Mouse (Mus musculus) myocyte (in vitro differentiated cells): ENCODE measurements around the gene Zmat5. TPM values are rescaled to one million over a fixed set of nuclear protein-coding genes. Genes with fewer than 3 reads are reported as not detected.
A peak's percentile ranks its signal among the peaks of the same experiment; 100 is the strongest.
"Not testable (repeated sequence)": the region's sequence is repeated elsewhere in the genome, so short reads cannot be mapped to it uniquely, and the experiment has no call there.

Source experiments
- H3K27me3 ChIP-seq: one replicate; pipeline ENCODE4 v1.6.1; 2011; ENCODE audit not compliant: control insufficient read depth, insufficient read depth, insufficient read length
- H3K36me3 ChIP-seq: one replicate; pipeline ENCODE4 v1.6.1; 2011; ENCODE audit not compliant: control insufficient read depth, insufficient read depth
- H3K4me2 ChIP-seq: one replicate; pipeline ENCODE4 v1.6.1; 2011; ENCODE audit warnings: low read depth, control low read depth
- H3K4me3 ChIP-seq: one replicate; pipeline ENCODE4 v1.5.1; 2011; ENCODE audit warnings: mild to moderate bottlenecking, control low read depth, moderate library complexity
- H3K79me2 ChIP-seq: one replicate; pipeline ENCODE4 v1.6.1; 2011; ENCODE audit not compliant: control insufficient read depth, insufficient read depth
- H3ac ChIP-seq: one replicate; pipeline ENCODE4 v1.6.1; 2011; ENCODE audit not compliant: control insufficient read depth, insufficient read length
- CEBPB ChIP-seq: IDR thresholded peaks from 2 replicates; pipeline ENCODE4 v1.6.1; 2011; ENCODE audit warnings: mild to moderate bottlenecking, moderate library complexity; ENCODE audit not compliant: poor library complexity, insufficient read depth, severe bottlenecking
- E2F4 ChIP-seq: IDR thresholded peaks from one replicate; pipeline ENCODE4 v1.6.1; 2011; ENCODE audit warnings: mild to moderate bottlenecking, control low read depth, moderate library complexity; ENCODE audit not compliant: insufficient read depth
- MAX ChIP-seq: IDR thresholded peaks from one replicate; pipeline ENCODE4 v1.6.1; 2011; ENCODE audit warnings: low read depth, mild to moderate bottlenecking, control low read depth
- MYOD1 ChIP-seq, 3 experiments: IDR thresholded peaks; one replicate each; pipeline ENCODE4 v1.6.1; 2011; ENCODE audit warnings: control low read depth in 2 of 3, low read depth in 2 of 3, mild to moderate bottlenecking in 2 of 3, moderate library complexity in 1 of 3; ENCODE audit not compliant: insufficient read length in 2 of 3, control insufficient read depth in 1 of 3
- MYOG ChIP-seq, 3 experiments: IDR thresholded peaks; one replicate each; pipeline ENCODE4 v1.6.1; 2011; ENCODE audit warnings: control low read depth in 2 of 3, low read depth in 2 of 3, mild to moderate bottlenecking in 2 of 3; ENCODE audit not compliant: insufficient read length in 2 of 3, control insufficient read depth in 1 of 3, insufficient read depth in 1 of 3
- POLR2A ChIP-seq: IDR thresholded peaks from one replicate; pipeline ENCODE4 v1.6.1; 2011; ENCODE audit warnings: low read depth, mild to moderate bottlenecking, control low read depth, moderate library complexity; ENCODE audit not compliant: insufficient read length
- POLR2AphosphoS2 ChIP-seq: IDR thresholded peaks from one replicate; pipeline ENCODE4 v1.6.1; 2011; ENCODE audit warnings: low read depth, control low read depth; ENCODE audit not compliant: insufficient read length
- REST ChIP-seq: IDR thresholded peaks from one replicate; pipeline ENCODE4 v1.6.1; 2011; ENCODE audit warnings: mild to moderate bottlenecking, control low read depth, moderate library complexity; ENCODE audit not compliant: insufficient read depth, insufficient read length
- SRF ChIP-seq: IDR thresholded peaks from one replicate; pipeline ENCODE4 v1.6.1; 2011; ENCODE audit warnings: low read depth; ENCODE audit not compliant: control insufficient read depth, insufficient read length
- TCF12 ChIP-seq: IDR thresholded peaks from one replicate; pipeline ENCODE4 v1.6.1; 2011; ENCODE audit warnings: mild to moderate bottlenecking, control low read depth; ENCODE audit not compliant: poor library complexity, insufficient read depth, severe bottlenecking
- TCF3 ChIP-seq: IDR thresholded peaks from one replicate; pipeline ENCODE4 v1.6.1; 2011; ENCODE audit warnings: low read depth, control low read depth; ENCODE audit not compliant: insufficient read length
- USF1 ChIP-seq: IDR thresholded peaks from one replicate; pipeline ENCODE4 v1.6.1; 2011; ENCODE audit warnings: low read depth, mild to moderate bottlenecking, control low read depth, moderate library complexity
- polyA plus RNA-seq: library from polyadenylated mRNA; unstranded; fragments of >200 nt; fragmentation: generic; extraction: Trizol; gene quantifications from one replicate; pipeline ENCODE4 v1.2.1, GENCODE M21; 2012; ENCODE audit warnings: missing spikeins

Gene Zmat5
- polyA plus RNA-seq, 1 experiment: 57.4 TPM

DNA sequence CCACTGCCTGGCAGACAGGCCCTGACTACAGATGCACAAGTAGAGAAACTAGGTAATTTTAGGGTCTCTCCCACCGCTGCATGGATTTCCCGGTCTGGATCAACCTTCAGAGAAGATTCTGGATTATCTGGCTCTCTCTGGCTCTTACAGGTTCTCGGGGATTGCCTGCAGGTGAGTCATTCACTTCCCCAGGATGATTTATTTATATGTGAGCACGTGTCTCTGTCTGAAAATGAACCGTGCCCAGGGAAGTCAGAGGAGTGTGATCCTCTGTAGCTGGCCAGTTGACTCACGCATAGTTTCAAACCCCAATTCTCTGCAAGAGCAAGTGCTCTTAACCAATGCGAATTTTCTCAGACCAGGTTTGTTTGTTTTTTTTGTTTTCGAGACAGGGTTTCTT, 3.8 kb upstream of the Zmat5 start:
- H3K4me2 ChIP-seq: no peak overlapping the region
- no peak for TF ChIP-seq REST
- TF ChIP-seq MAX: no peak
- peak; percentile 20 for TF ChIP-seq USF1
- no peaks in the 10 kb centered on the region for H3K27me3 ChIP-seq

DNA sequence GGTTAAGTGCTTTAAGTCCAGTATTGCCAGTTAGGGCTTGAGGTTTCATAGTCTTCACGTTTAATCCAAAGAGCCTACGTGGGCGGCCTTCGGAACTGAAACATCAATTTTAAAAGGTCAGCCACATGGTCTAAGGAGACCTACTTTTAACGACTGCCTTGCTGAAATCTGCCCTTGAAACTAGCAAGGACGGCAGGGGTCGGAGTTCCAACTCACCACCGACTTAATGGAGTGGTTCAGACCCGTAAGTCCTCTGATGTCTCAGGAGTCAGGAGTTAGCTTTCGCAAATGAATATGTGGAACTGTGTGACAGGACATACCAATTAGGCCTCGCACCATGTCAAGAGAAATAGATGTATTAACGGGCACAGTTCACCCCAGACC, 798 bp upstream of the Zmat5 start:
- Histone ChIP-seq H3K4me3 (peak overlapping the region; percentile 71), H3K36me3 (peaks cover 10% of the 10 kb centered on the region), H3K79me2 (peaks cover 20% of the 10 kb centered on the region), H3K27me3 (no peaks in the 10 kb centered on the region), H3K4me2 (peak overlapping the region; percentile 80), H3ac (peak overlapping the region; percentile 95)
- TF ChIP-seq CEBPB (no peak), MYOD1 (IDR thresholded peaks at IDR 0.05; ENCODE audit: control insufficient read depth in 1 of 3, insufficient read length in 2 of 3, low read depth in 2 of 3) (no peak), POLR2AphosphoS2 (no peak), TCF12 (no peak), REST (no peak), USF1 (no peak), E2F4 (no peak), SRF (no peak), TCF3 (no peak), MYOG (IDR thresholded peaks at IDR 0.05; ENCODE audit: control insufficient read depth in 1 of 3, insufficient read depth in 1 of 3, insufficient read length in 2 of 3, low read depth in 2 of 3) (no peak), POLR2A (no peak), MAX (no peak)

More for the DNA sequence above, 3.8 kb upstream of the Zmat5 start:
- Histone ChIP-seq H3K79me2 (peaks cover 20% of the 10 kb centered on the region), H3K36me3 (peaks cover 10% of the 10 kb centered on the region), H3K4me3 (no peak overlapping the region), H3ac (no peak overlapping the region)

DNA sequence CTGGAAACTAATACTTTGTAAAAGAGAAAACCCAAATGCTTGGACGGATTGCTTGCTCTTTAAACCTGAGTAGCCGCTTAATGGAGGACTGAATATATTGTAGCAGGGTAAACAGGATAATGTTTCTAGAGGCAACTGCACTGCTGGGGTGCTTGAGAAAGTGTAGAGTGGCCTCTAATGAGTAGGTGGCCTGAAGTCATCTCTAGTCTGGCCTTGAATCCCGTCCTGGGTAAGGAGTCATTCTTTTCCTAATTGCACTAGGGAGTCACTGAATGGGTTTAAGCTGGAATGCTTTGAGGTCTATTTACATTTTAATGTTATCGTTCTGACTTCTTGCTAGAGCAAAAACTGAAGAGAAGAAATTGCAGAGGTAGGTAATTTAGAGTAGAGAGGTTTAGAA, 700 bp downstream of the Zmat5 start:
- H3K79me2 ChIP-seq: peaks cover 20% of the 10 kb centered on the region
- H3K4me3 ChIP-seq: peak overlapping the region; percentile 71
- peaks cover 10% of the 10 kb centered on the region for H3K36me3 ChIP-seq
- no peaks in the 10 kb centered on the region for H3K27me3 ChIP-seq
- no peak for TF ChIP-seq MYOG (IDR thresholded peaks at IDR 0.05; ENCODE audit: control insufficient read depth in 1 of 3, insufficient read depth in 1 of 3, insufficient read length in 2 of 3, low read depth in 2 of 3)
- TF ChIP-seq E2F4: no peak
- no peak for TF ChIP-seq MAX
- TF ChIP-seq MYOD1 (IDR thresholded peaks at IDR 0.05; ENCODE audit: control insufficient read depth in 1 of 3, insufficient read length in 2 of 3, low read depth in 2 of 3): no peak
- peak overlapping the region; percentile 95 for H3ac ChIP-seq
- peak overlapping the region; percentile 96 for H3K4me2 ChIP-seq

DNA sequence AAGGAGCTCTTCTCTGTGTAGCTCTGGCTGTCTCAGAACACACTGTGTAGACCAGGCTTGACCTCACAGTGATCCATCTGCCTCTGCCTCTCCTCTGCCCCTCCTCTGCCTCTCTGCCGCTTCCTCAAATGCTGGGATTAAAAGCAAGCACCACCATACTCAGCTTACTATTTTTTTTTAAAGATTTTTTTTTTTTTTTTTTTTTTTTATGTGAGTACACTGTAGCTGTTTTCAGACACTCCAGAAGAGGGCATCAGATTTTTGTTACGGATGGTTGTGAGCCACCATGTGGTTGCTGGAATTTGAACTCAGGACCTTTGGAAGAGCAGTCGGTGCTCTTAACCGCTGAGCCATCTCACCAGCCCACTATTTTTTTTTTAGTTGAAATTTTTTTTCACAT, 5.7 kb downstream of the Zmat5 start:
- not testable (repeated sequence) for H3K4me2 ChIP-seq, H3K36me3 ChIP-seq, H3K79me2 ChIP-seq, H3K4me3 ChIP-seq, H3ac ChIP-seq, H3K27me3 ChIP-seq

DNA sequence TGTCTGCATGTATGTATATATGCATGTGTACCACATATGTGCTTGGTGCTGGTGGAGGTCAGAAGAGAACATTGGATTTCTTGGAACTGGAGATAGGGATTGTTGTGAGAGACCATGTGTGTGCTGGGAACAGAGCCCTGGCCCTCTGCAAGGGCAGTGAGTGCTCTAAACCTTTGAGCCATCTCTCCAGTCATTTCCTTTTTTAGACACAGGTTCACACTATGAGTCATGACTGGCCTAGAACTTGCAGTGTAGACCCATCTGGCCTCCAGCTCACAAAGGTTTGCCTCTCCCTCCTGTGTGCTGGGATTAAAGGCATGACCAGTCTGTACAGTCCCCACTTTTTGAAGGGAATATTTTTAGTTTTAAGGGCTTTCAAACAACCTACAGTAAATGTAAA, 8.3 kb downstream of the Zmat5 start:
- no peaks in the 10 kb centered on the region for H3K79me2 ChIP-seq
- H3ac ChIP-seq: no peak overlapping the region
- H3K4me2 ChIP-seq: no peak overlapping the region

DNA sequence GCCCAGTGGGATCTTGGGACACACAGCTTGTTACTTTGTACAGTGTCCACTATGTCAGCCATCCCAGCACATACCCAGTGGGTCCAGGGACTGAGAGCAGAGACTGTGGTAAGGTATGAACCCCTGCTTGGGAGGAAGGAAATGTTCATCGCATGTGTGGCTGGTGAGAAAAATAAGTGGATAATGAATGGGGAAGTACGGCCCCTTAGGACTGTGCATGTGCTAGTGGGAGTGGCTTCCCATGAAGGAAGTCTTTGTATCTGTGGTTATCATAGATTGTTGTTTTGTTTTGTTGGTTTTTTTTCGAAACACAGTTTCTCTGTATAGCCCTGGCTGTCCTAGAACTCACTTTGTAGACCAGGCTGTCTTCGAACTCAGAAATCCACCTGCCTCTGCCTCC, 10.2 kb downstream of the Zmat5 start:
- H3K27me3 ChIP-seq: no peaks in the 10 kb centered on the region
- H3K4me2 ChIP-seq: no peak overlapping the region
- TF ChIP-seq TCF3 (no peak), REST (no peak), MYOG (IDR thresholded peaks at IDR 0.05; ENCODE audit: control insufficient read depth in 1 of 3, insufficient read depth in 1 of 3, insufficient read length in 2 of 3, low read depth in 2 of 3) (no peak), POLR2A (no peak), CEBPB (no peak), MYOD1 (IDR thresholded peaks at IDR 0.05; ENCODE audit: control insufficient read depth in 1 of 3, insufficient read length in 2 of 3, low read depth in 2 of 3) (no peak), USF1 (no peak), SRF (no peak), TCF12 (no peak), E2F4 (no peak), MAX (no peak)
- no peak overlapping the region for H3K4me3 ChIP-seq
- H3ac ChIP-seq: no peak overlapping the region
- no peaks in the 10 kb centered on the region for H3K36me3 ChIP-seq
- H3K79me2 ChIP-seq: no peaks in the 10 kb centered on the region

More for the DNA sequence above, 8.3 kb downstream of the Zmat5 start:
- Histone ChIP-seq H3K27me3 (no peaks in the 10 kb centered on the region), H3K36me3 (no peaks in the 10 kb centered on the region), H3K4me3 (no peak overlapping the region)
- TF ChIP-seq E2F4: no peak
- TF ChIP-seq TCF3: no peak
- TF ChIP-seq USF1: no peak
- no peak for TF ChIP-seq SRF
- no peak for TF ChIP-seq REST
- no peak for TF ChIP-seq TCF12
- no peak for TF ChIP-seq CEBPB
- no peak for TF ChIP-seq MAX
- TF ChIP-seq MYOG (IDR thresholded peaks at IDR 0.05; ENCODE audit: control insufficient read depth in 1 of 3, insufficient read depth in 1 of 3, insufficient read length in 2 of 3, low read depth in 2 of 3): no peak
- TF ChIP-seq POLR2AphosphoS2: no peak
- TF ChIP-seq MYOD1 (IDR thresholded peaks at IDR 0.05; ENCODE audit: control insufficient read depth in 1 of 3, insufficient read length in 2 of 3, low read depth in 2 of 3): no peak
- no peak for TF ChIP-seq POLR2A
